Mouse (Mus musculus): ENCODE data around the gene Gm10392. TPM values are rescaled to one million over a fixed set of nuclear protein-coding genes. Genes with fewer than 3 reads are reported as not detected.
"Not testable (repeated sequence)": the region's sequence is repeated elsewhere in the genome, so short reads cannot be mapped to it uniquely, and the experiment has no call there.

Gene Gm10392
- 0.10 TPM in 2 replicates for polyA plus RNA-seq (2016; fragmentation: Nextera tagmentation; extraction: Ambion mirVana)

GRCm38 (mm10) chr11:77519043-77519442, at the start of gene Gm10392:
Gene Gm10392, minus strand, starts transcription at chr11:77519198.
- H3K9me3 ChIP-seq: no peaks in the 10 kb centered on the region
- H3K4me3 ChIP-seq: no peak within 1 kb of the TSS
- peaks cover 70% of the 10 kb centered on the region for H3K4me1 ChIP-seq
- H3K27ac ChIP-seq: peak within 1 kb of the TSS; percentile 30; the same call in 1 of the 2 replicates
- whole genome bisulfite sequencing: 77% methylated on average over 5 of the region's 5 CpGs
- DNase-seq (ENCODE audit: extremely low spot score, low spot score): no peak
- peaks cover 49% of the 10 kb centered on the region for H3K27me3 ChIP-seq (ENCODE audit: poor library complexity, severe bottlenecking)
- H3K36me3 ChIP-seq (replicated peaks): peaks cover 5% of the 10 kb centered on the region; the same call in 1 of the 2 replicates

GRCm38 (mm10) chr11:77545261-77545660, 26.3 kb upstream of the Gm10392 start:
- no peaks in the 10 kb centered on the region for H3K9me3 ChIP-seq
- no peaks in the 10 kb centered on the region for H3K4me1 ChIP-seq
- no peak for DNase-seq (ENCODE audit: extremely low spot score, low spot score)
- H3K4me3 ChIP-seq: no peak overlapping the region
- no peak overlapping the region for H3K27ac ChIP-seq
- WGBS: 93% methylated on average over 7 of the region's 7 CpGs
- H3K27me3 ChIP-seq (ENCODE audit: poor library complexity, severe bottlenecking): no peaks in the 10 kb centered on the region
- H3K36me3 ChIP-seq (replicated peaks): peaks cover 100% of the 10 kb centered on the region

DNA sequence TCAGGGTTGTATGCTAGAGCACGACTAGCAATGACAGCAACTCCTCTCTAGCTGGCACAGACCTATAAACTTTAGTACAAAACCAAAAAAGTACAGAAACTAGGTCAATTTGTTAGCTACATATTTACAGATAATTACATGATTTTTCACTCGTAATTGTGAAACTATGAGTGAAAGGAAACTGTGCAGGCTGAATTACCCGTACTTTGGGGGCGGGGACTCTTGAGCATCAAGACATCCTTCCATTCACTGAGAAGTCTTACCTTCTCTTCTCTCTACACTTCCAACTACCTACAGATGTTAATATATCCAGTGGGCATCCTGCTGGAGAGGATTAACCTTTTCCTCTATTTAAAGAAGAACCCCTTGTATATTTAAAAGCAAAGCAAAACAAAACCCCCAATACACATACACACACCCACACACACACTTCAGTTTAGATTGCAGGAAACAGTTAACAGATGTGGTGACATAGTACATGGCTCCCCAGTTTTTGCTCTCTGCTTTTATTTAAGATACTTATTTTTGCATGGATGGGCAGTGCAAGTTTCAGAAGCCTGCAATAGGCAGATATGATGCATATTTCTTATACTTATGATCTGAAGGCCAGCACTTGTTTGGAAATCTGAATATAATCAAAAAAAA, 13.3 kb upstream of the Gm10392 start:
- H3K4me1 ChIP-seq: no peaks in the 10 kb centered on the region
- no peak overlapping the region for H3K27ac ChIP-seq
- no peaks in the 10 kb centered on the region for H3K9me3 ChIP-seq
- DNase-seq (ENCODE audit: extremely low spot score, low spot score): no peak
- H3K4me3 ChIP-seq: no peak overlapping the region
- H3K36me3 ChIP-seq (replicated peaks): peaks cover 37% of the 10 kb centered on the region
- no peaks in the 10 kb centered on the region for H3K27me3 ChIP-seq (ENCODE audit: poor library complexity, severe bottlenecking)
- 93% methylated on average over 4 of the region's 4 CpGs for WGBS

- WGBS: 87% methylated on average over 2 of the region's 2 CpGs
- Histone ChIP-seq H3K27me3 (ENCODE audit: poor library complexity, severe bottlenecking) (no peaks in the 10 kb centered on the region), H3K9me3 (no peaks in the 10 kb centered on the region), H3K27ac (no peak overlapping the region), H3K36me3 (replicated peaks) (peaks cover 22% of the 10 kb centered on the region), H3K4me1 (no peaks in the 10 kb centered on the region), H3K4me3 (no peak overlapping the region)
- DNase-seq (ENCODE audit: extremely low spot score, low spot score): no peak
These were observed 11.9 kb upstream of the Gm10392 start for GRCm38 (mm10) chr11:77530862-77531261.

DNA sequence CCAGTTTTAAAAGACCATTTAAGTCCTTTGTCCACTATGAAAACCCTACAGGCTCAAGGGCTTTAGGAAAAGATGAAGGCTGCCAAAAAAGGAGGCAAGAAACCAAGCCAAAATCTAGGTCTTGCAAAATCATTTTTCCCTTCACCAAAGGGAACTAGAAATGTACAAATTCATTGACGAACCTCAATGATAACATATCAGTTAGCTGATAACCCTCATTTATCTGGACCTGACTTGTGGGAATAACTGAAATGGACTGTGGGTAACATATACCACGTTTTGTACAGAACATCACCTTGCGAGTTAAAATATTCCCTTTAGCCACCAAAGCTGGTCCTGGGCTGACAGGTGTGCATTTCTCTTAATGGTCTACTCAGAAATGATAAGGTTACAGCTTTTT, 10.6 kb upstream of the Gm10392 start:
- Histone ChIP-seq H3K27me3 (ENCODE audit: poor library complexity, severe bottlenecking) (no peaks in the 10 kb centered on the region), H3K4me1 (no peaks in the 10 kb centered on the region), H3K27ac (no peak overlapping the region), H3K4me3 (no peak overlapping the region), H3K9me3 (no peaks in the 10 kb centered on the region), H3K36me3 (replicated peaks) (peaks cover 11% of the 10 kb centered on the region; the same call in 1 of the 2 replicates)
- DNase-seq (ENCODE audit: extremely low spot score, low spot score): no peak
- 88% methylated on average over 3 of the region's 3 CpGs for WGBS

- WGBS: 89% methylated on average over 3 of the region's 3 CpGs
These were observed 9.4 kb upstream of the Gm10392 start for GRCm38 (mm10) chr11:77528420-77528819.

DNA sequence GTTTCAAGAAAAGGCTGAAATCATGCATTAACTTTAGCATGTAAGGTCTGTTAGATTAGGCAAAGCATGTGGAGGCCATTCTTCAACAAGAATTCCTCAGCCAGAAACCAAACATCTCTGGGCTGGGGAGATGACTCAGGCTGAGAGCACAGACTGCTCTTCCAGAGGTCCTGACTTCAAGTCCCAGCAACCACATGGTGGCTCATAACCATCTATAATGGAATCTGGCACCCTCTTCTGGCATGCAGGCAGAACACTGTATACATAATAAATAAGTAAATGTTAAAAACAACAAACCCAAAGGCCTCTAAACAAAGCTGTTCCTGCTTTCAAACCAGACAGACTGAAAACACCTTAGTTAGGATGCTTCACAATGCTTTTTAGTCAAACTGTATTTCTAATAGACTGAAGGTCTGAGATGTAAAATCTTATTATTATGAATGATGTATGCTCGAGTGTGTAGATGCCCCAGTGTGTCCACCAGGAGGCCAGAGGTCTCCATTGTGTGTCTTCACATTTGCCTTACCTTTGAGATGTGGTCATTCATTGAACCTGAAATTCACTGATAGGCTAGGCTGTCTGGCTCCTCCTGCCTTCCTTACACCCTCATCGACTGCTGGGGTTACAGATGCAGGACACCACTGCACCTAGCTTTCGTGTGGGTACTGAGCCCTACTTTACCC, 6.9 kb upstream of the Gm10392 start:
- H3K9me3 ChIP-seq: no peaks in the 10 kb centered on the region
- no peak for DNase-seq (ENCODE audit: extremely low spot score, low spot score)
- peaks cover 5% of the 10 kb centered on the region for H3K4me1 ChIP-seq
- no peak overlapping the region for H3K27ac ChIP-seq
- peaks cover 6% of the 10 kb centered on the region; the same call in 1 of the 2 replicates for H3K36me3 ChIP-seq (replicated peaks)
- no peaks in the 10 kb centered on the region for H3K27me3 ChIP-seq (ENCODE audit: poor library complexity, severe bottlenecking)
- WGBS: 82% methylated on average over 3 of the region's 3 CpGs
- no peak overlapping the region for H3K4me3 ChIP-seq

More at GRCm38 (mm10) chr11:77528420-77528819, 9.4 kb upstream of the Gm10392 start:
- not testable (repeated sequence) for H3K4me1 ChIP-seq; H3K36me3 ChIP-seq (replicated peaks); H3K27ac ChIP-seq; H3K4me3 ChIP-seq; DNase-seq (ENCODE audit: extremely low spot score, low spot score); H3K27me3 ChIP-seq (ENCODE audit: poor library complexity, severe bottlenecking); H3K9me3 ChIP-seq

DNA sequence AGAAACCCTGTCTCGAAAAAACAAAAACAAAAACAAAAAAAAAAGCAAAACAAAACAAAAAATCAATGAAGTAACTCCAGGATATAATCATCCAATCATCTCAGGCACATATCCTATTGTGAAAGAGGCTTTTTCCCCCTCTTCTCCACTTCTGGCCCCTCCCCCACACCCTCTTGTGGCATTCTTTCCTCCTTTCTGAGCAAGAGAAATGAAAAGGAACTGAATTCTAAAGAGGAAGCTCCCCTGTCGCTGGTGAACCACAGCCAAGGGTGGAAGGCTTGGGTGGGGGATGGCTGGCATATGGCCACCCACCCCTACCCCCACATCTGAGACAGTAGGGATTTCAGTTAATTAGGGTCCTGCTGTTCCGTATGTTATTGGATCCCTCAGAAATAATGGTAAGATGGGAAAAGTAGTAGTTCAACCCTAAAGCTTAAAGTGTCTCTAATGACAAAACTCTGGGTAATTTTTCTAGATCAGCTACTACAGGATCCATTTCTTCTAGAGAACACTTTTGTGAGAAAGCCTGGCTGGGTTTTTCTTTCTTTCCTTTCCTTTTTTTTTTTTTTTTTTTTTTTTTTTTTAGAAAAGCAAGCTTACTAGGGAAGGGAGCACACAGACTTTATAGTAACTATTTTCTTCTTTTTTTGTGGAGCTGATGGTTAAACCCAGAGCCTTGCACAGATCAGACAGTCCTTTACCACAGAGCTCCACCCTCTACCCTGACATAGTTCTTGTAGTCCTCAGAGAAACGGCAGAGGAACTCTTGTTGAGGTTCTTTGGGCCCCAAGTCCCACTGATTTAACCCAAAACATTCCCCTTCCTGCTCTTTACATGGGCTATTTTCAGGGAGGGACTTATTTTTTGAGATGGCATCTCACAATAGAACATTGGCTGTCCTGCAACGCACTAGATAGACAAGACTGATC, 1.9 kb upstream of the Gm10392 start:
- peaks cover 33% of the 10 kb centered on the region for H3K27me3 ChIP-seq (ENCODE audit: poor library complexity, severe bottlenecking)
- 53% methylated on average over 5 of the region's 5 CpGs for WGBS
- peaks cover 5% of the 10 kb centered on the region; the same call in 1 of the 2 replicates for H3K36me3 ChIP-seq (replicated peaks)
- no peaks in the 10 kb centered on the region for H3K9me3 ChIP-seq
- H3K4me1 ChIP-seq: peaks cover 52% of the 10 kb centered on the region
- no peak overlapping the region for H3K4me3 ChIP-seq
- no peak for DNase-seq (ENCODE audit: extremely low spot score, low spot score)
- peak overlapping the region; percentile 30; the same call in 1 of the 2 replicates for H3K27ac ChIP-seq

- H3K4me3 ChIP-seq: no peak overlapping the region
- peaks cover 5% of the 10 kb centered on the region; the same call in 1 of the 2 replicates for H3K36me3 ChIP-seq (replicated peaks)
- H3K9me3 ChIP-seq: no peaks in the 10 kb centered on the region
- 88% methylated on average over 27 of the region's 27 CpGs for WGBS
- H3K27ac ChIP-seq: peak overlapping the region; percentile 30; the same call in 1 of the 2 replicates
- DNase-seq (ENCODE audit: extremely low spot score, low spot score): no peak
- H3K27me3 ChIP-seq (ENCODE audit: poor library complexity, severe bottlenecking): peaks cover 53% of the 10 kb centered on the region
- H3K4me1 ChIP-seq: peaks cover 79% of the 10 kb centered on the region
These were observed 773 bp downstream of the Gm10392 start for GRCm38 (mm10) chr11:77518051-77518798.

- WGBS: 62% methylated on average over 5 of the region's 5 CpGs
- no peak overlapping the region for H3K27ac ChIP-seq
- H3K4me3 ChIP-seq: peak overlapping the region; percentile 72; the same call in 1 of the 2 replicates
- peaks cover 5% of the 10 kb centered on the region; the same call in 1 of the 2 replicates for H3K36me3 ChIP-seq (replicated peaks)
- DNase-seq (ENCODE audit: extremely low spot score, low spot score): no peak
- H3K4me1 ChIP-seq: peaks cover 90% of the 10 kb centered on the region
- no peaks in the 10 kb centered on the region for H3K9me3 ChIP-seq
- peaks cover 58% of the 10 kb centered on the region for H3K27me3 ChIP-seq (ENCODE audit: poor library complexity, severe bottlenecking)
These were observed 2.2 kb downstream of the Gm10392 start for GRCm38 (mm10) chr11:77516553-77517425.
